ENCODE assay signal across 21 mouse cellular contexts in the genomic region with DNA sequence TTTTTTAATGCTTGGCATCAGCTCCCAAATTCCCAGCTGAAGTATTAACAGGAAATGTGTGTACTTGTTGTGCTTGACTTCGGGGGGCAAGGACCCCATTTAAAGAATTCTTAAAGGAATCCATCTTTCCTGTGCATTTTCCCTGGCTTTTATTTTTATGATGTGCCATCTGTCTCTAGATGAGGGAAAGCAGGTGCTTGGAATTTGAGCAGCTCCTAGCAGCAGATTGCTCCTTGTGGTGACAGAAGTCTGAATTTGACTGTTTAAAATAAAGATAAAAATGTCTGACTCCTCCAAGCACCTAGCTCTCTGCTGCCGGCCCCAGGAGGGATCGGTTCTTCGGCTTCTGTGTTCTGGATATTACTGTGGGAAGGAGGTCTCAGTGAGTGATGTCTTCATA. TPM values are rescaled to one million over a fixed set of nuclear protein-coding genes. Genes with fewer than 3 reads are reported as not detected.
DNase-seq lines count a peak whose midpoint lies in the region; ATAC-seq and TF ChIP-seq lines count a peak whose summit lies in the region.
"Had no signal": no experiment of that assay in that cellular context is flagged by ENCODE, and none has a peak within 500 bp of the region (broad histone marks: within the 10 kb centered on the region; RNA-seq: fewer than 3 reads in every experiment).

No protein-coding gene starts in this region.

- H3K79me2 ChIP-seq in myocyte (ENCODE audit: control insufficient read depth, insufficient read depth) = no peaks in the 10 kb centered on the region

- no peak overlapping the region for H3K27ac ChIP-seq in forebrain, embryonic 14.5 days (ENCODE audit: low read depth, low read length)
- no peak overlapping the region for H3K27ac ChIP-seq in forebrain, embryonic 11.5 days (ENCODE audit: low read depth, low read length)
- peak overlapping the region; percentile 82 for H3K27ac ChIP-seq in left cerebral cortex, adult 2 months
- H3K27ac ChIP-seq: limb, embryonic 15.5 days had no signal

- no peaks in the 10 kb centered on the region for H3K36me3 ChIP-seq in forebrain, embryonic 14.5 days (ENCODE audit: control insufficient read depth, insufficient read depth, low read length)
- H3K36me3 ChIP-seq in forebrain, embryonic 11.5 days (ENCODE audit: control insufficient read depth, insufficient read depth, low read length) = no peaks in the 10 kb centered on the region
- H3K36me3 ChIP-seq in myocyte (ENCODE audit: control insufficient read depth, insufficient read depth) = no peaks in the 10 kb centered on the region
- H3K36me3 ChIP-seq: limb, embryonic 15.5 days had no signal

- no peaks in the 10 kb centered on the region for H3K27me3 ChIP-seq in forebrain, embryonic 14.5 days (replicated peaks; ENCODE audit: control insufficient read depth, insufficient read depth, low read length)
- no peaks in the 10 kb centered on the region for H3K27me3 ChIP-seq in forebrain, embryonic 11.5 days (ENCODE audit: control insufficient read depth, insufficient read depth, low read length)
- no peaks in the 10 kb centered on the region for H3K27me3 ChIP-seq in myocyte (ENCODE audit: control insufficient read depth, insufficient read depth, insufficient read length)
- H3K27me3 ChIP-seq: limb, embryonic 15.5 days had no signal

- peak; percentile 32 for TF ChIP-seq CTCF in left cerebral cortex, adult 2 months (IDR thresholded peaks at IDR 0.05)

- no peak overlapping the region for H3K4me2 ChIP-seq in forebrain, embryonic 14.5 days (ENCODE audit: low read length)
- no peak overlapping the region for H3K4me2 ChIP-seq in forebrain, embryonic 11.5 days (ENCODE audit: low read depth, low read length, severe bottlenecking)
- peak overlapping the region; percentile 34 for H3K4me2 ChIP-seq in myocyte (ENCODE audit: low read depth)
- H3K4me2 ChIP-seq: limb, embryonic 15.5 days had no signal

- TF ChIP-seq POLR2A in myocyte (IDR thresholded peaks at IDR 0.05; ENCODE audit: insufficient read length, low read depth) = no peak

- H3K4me3 ChIP-seq in forebrain, embryonic 14.5 days (ENCODE audit: low read depth, low read length) = no peak overlapping the region
- no peak overlapping the region for H3K4me3 ChIP-seq in forebrain, embryonic 11.5 days (ENCODE audit: low read depth, low read length)
- no peak overlapping the region for H3K4me3 ChIP-seq in left cerebral cortex, adult 2 months
- no peak overlapping the region for H3K4me3 ChIP-seq in myocyte
- H3K4me3 ChIP-seq: limb, embryonic 15.5 days had no signal

- H3K4me1 ChIP-seq in forebrain, embryonic 14.5 days (ENCODE audit: control insufficient read depth, insufficient read depth, low read length) = no peaks in the 10 kb centered on the region
- no peaks in the 10 kb centered on the region for H3K4me1 ChIP-seq in forebrain, embryonic 11.5 days (replicated peaks; ENCODE audit: control insufficient read depth, insufficient read depth, low read length)

- no peak overlapping the region for H3ac ChIP-seq in myocyte (ENCODE audit: control insufficient read depth, insufficient read length)

- ATAC-seq in forebrain, embryonic 14.5 days = no peak
- no peak for ATAC-seq in forebrain, embryonic 11.5 days (replicated peaks; ENCODE audit: low FRiP score)
- ATAC-seq: hindbrain, embryonic 16.5 days; intestine, postnatal 0 days had no signal

- WGBS in forebrain, embryonic 14.5 days = 86% methylated on average over 4 of the region's 4 CpGs
- WGBS in forebrain, embryonic 11.5 days = 86% methylated on average over 4 of the region's 4 CpGs

- DNase-seq in forebrain, embryonic 14.5 days (ENCODE audit: low spot score) = peak; percentile 39
- no peak for DNase-seq in forebrain, embryonic 11.5 days (ENCODE audit: low spot score)
- no peak for DNase-seq in left cerebral cortex, adult 2 months (ENCODE audit: extremely low spot score in 1 of 2, low spot score in 2 of 2)
- no peak for DNase-seq in left cerebral cortex, postnatal 4 days
- DNase-seq in brain, embryonic 18.5 days (ENCODE audit: low read depth, low spot score) = peak; percentile 28
- no peak for DNase-seq in urinary bladder, postnatal 25 days (ENCODE audit: low spot score)
- DNase-seq: adrenal gland, postnatal 10 days; B cell, adult 2 months; heart, postnatal 4 days; kidney, postnatal 14 days; lung, postnatal 10 days; thymus, postnatal 4 days had no signal

- H3K9me3 ChIP-seq in forebrain, embryonic 14.5 days (replicated peaks; ENCODE audit: control insufficient read depth, low read length) = no peaks in the 10 kb centered on the region
- no peaks in the 10 kb centered on the region for H3K9me3 ChIP-seq in forebrain, embryonic 11.5 days (ENCODE audit: control insufficient read depth, low read length)
- H3K9me3 ChIP-seq: limb, embryonic 15.5 days had no signal

- intact Hi-C loops in left cerebral cortex, adult 2 months (cut with DNase I) = loop anchor here (5.0 kb wide), 2 partner anchors 110 to 270 kb away; no protein-coding TSS in a partner anchor
- intact Hi-C loops in left cerebral cortex, postnatal 4 days (cut with DNase I) = loop anchor here (5.0 kb wide), 1 partner anchor 110 kb away; no protein-coding TSS in a partner anchor

- no peak overlapping the region for H3K9ac ChIP-seq in forebrain, embryonic 14.5 days (ENCODE audit: low read length)
- H3K9ac ChIP-seq in forebrain, embryonic 11.5 days (ENCODE audit: low read length) = no peak overlapping the region
- H3K9ac ChIP-seq: limb, embryonic 15.5 days had no signal

TF ChIP-seq in myocyte, 11 proteins besides CTCF, POLR2A, EP300 and RAD21:
- TF ChIP-seq CEBPB (IDR thresholded peaks at IDR 0.05; ENCODE audit: insufficient read depth, poor library complexity, severe bottlenecking) (no peak), TCF12 (IDR thresholded peaks at IDR 0.05; ENCODE audit: insufficient read depth, poor library complexity, severe bottlenecking) (no peak), POLR2AphosphoS2 (IDR thresholded peaks at IDR 0.05; ENCODE audit: insufficient read length, low read depth) (no peak), MYOD1 (IDR thresholded peaks at IDR 0.05; ENCODE audit: control insufficient read depth in 1 of 3, insufficient read length in 2 of 3, low read depth in 2 of 3) (peak; percentile 8 to 65 (median 44))

RNA-seq across cellular contexts. Expression of a gene that starts 47.7 kb away (rescaled TPM):
- polyA plus RNA-seq in forebrain, embryonic 14.5 days (2014; fragmentation: Nextera tagmentation; extraction: Ambion mirVana) = 0.10 TPM in 1 of 2 replicates, not detected in the other
- 0.08 TPM in 1 of 2 replicates, not detected in the other for polyA plus RNA-seq in forebrain, embryonic 11.5 days (2014; fragmentation: Nextera tagmentation; extraction: Ambion mirVana)
- under 1 TPM; 0.21 to 0.43 TPM for total RNA-seq in left cerebral cortex, adult 2 months (2021)
- total RNA-seq in left cerebral cortex, postnatal 4 days (2021) = under 1 TPM; 0.83 to 0.86 TPM
- not detected for polyA plus RNA-seq in myocyte (2012; fragmentation: generic; extraction: Trizol)
- total RNA-seq: granulocyte monocyte progenitor cell, adult 5-6 weeks; heart, postnatal 4 days; megakaryocyte, adult 5-6 weeks had no signal
- polyA plus RNA-seq: embryonic facial prominence, embryonic 11.5 days had no signal

RNA-seq across cellular contexts. Expression of a gene that starts 47.8 kb away (rescaled TPM):
- polyA plus RNA-seq in forebrain, embryonic 14.5 days (2014; fragmentation: Nextera tagmentation; extraction: Ambion mirVana) = not detected in 2 replicates
- polyA plus RNA-seq in forebrain, embryonic 11.5 days (2014; fragmentation: Nextera tagmentation; extraction: Ambion mirVana) = not detected in 2 replicates
- total RNA-seq in left cerebral cortex, adult 2 months (2021) = under 1 TPM; 0.40 to 0.45 TPM
- total RNA-seq in left cerebral cortex, postnatal 4 days (2021) = under 1 TPM in 1 of 2 experiments, not detected in 1; 0.20 TPM
- not detected for polyA plus RNA-seq in myocyte (2012; fragmentation: generic; extraction: Trizol)
- total RNA-seq: granulocyte monocyte progenitor cell, adult 5-6 weeks; heart, postnatal 4 days; megakaryocyte, adult 5-6 weeks had no signal
- polyA plus RNA-seq: embryonic facial prominence, embryonic 11.5 days; heart, embryonic 14.5 days; limb, embryonic 15.5 days; midbrain, embryonic 14.5 days had no signal

RNA-seq across cellular contexts. Expression of a gene that starts 49.5 kb away (rescaled TPM):
- 10.0 and 12.2 TPM in 2 replicates for polyA plus RNA-seq in forebrain, embryonic 14.5 days (2014; fragmentation: Nextera tagmentation; extraction: Ambion mirVana)
- polyA plus RNA-seq in forebrain, embryonic 11.5 days (2014; fragmentation: Nextera tagmentation; extraction: Ambion mirVana) = 6.8 and 8.3 TPM in 2 replicates
- total RNA-seq in left cerebral cortex, adult 2 months (2021) = 10 to 100 TPM; 80.1 to 80.7 TPM
- 10 to 100 TPM; 31.7 to 34.8 TPM for total RNA-seq in left cerebral cortex, postnatal 4 days (2021)
- polyA plus RNA-seq in myocyte (2012; fragmentation: generic; extraction: Trizol) = 7.2 TPM

Comparison
In these comparisons a context has a peak if more than half of its experiments do, and no peak if none do; other contexts are left out.
1. DNase-seq: peak in forebrain, embryonic 14.5 days (single experiment) and brain, embryonic 18.5 days (single experiment); none in forebrain, embryonic 11.5 days (single experiment), left cerebral cortex, adult 2 months (0 of 2), left cerebral cortex, postnatal 4 days (single experiment) and urinary bladder, postnatal 25 days (single experiment).